19 mouse cellular contexts compared by ENCODE assay signal in genomic region chr3:111868620-111869019, GRCm38 (mm10).
DNase-seq lines count a peak whose midpoint lies in the region; ATAC-seq and TF ChIP-seq lines count a peak whose summit lies in the region.
"Had no signal": no experiment of that assay in that cellular context is flagged by ENCODE, and none has a peak within 500 bp of the region (broad histone marks: within the 10 kb centered on the region; RNA-seq: fewer than 3 reads in every experiment).

No protein-coding gene starts in this region.

- no peak overlapping the region for H3K4me3 ChIP-seq in forebrain, embryonic 11.5 days (ENCODE audit: low read depth, low read length)
- no peak overlapping the region for H3K4me3 ChIP-seq in forebrain, postnatal 0 days (ENCODE audit: low read depth, low read length)
- no peak overlapping the region for H3K4me3 ChIP-seq in heart, embryonic 11.5 days (ENCODE audit: low read depth, low read length)
- H3K4me3 ChIP-seq: embryonic facial prominence, embryonic 13.5 days; forebrain, embryonic 12.5 days; heart, embryonic 10.5 days; limb, embryonic 10.5 days had no signal

- no peak overlapping the region for H3K27ac ChIP-seq in forebrain, embryonic 11.5 days (ENCODE audit: low read depth, low read length)
- no peak overlapping the region for H3K27ac ChIP-seq in forebrain, postnatal 0 days (ENCODE audit: low read depth, low read length)
- no peak overlapping the region for H3K27ac ChIP-seq in heart, embryonic 11.5 days (ENCODE audit: low read depth, low read length)
- H3K27ac ChIP-seq: embryonic facial prominence, embryonic 13.5 days; forebrain, embryonic 12.5 days; heart, embryonic 10.5 days; limb, embryonic 10.5 days; macrophage had no signal

- no peak for DNase-seq in forebrain, embryonic 11.5 days (ENCODE audit: low spot score)
- no peak for DNase-seq in forebrain, postnatal 0 days
- peak; percentile 2 for DNase-seq in left cerebral cortex, postnatal 4 days
- no peak for DNase-seq in left cerebral cortex, postnatal 14 days (ENCODE audit: low spot score in 2 of 2)
- DNase-seq in 416B (ENCODE audit: low read depth), result peak; percentile 2
- DNase-seq in WW6 (ENCODE audit: low read depth, low spot score), result peak; percentile 9
- no peak for DNase-seq in layer of hippocampus, adult 18-20 months (ENCODE audit: low spot score in 2 of 2)
- DNase-seq: cerebellum, adult 2 months; gastrocnemius, postnatal 14 days; heart, postnatal 4 days; liver, postnatal 0 days; thymus, adult 2 months had no signal

- no peak overlapping the region for H3K9ac ChIP-seq in forebrain, embryonic 11.5 days (ENCODE audit: low read length)
- H3K9ac ChIP-seq in forebrain, postnatal 0 days, result no peak overlapping the region
- H3K9ac ChIP-seq in heart, embryonic 11.5 days (ENCODE audit: low read depth, low read length), result no peak overlapping the region
- H3K9ac ChIP-seq: embryonic facial prominence, embryonic 13.5 days; forebrain, embryonic 12.5 days; liver, postnatal 0 days had no signal

- H3K9me3 ChIP-seq in forebrain, embryonic 11.5 days (ENCODE audit: control insufficient read depth, low read length), result no peaks in the 10 kb centered on the region
- H3K9me3 ChIP-seq in forebrain, postnatal 0 days (ENCODE audit: low read length), result no peaks in the 10 kb centered on the region
- no peaks in the 10 kb centered on the region for H3K9me3 ChIP-seq in heart, embryonic 11.5 days (replicated peaks; ENCODE audit: control insufficient read depth, low read length)
- H3K9me3 ChIP-seq: embryonic facial prominence, embryonic 13.5 days; forebrain, embryonic 12.5 days; heart, embryonic 10.5 days; limb, embryonic 10.5 days had no signal

- intact Hi-C loops in left cerebral cortex, postnatal 4 days (cut with DNase I), result no loop called here
- intact Hi-C loops in left cerebral cortex, postnatal 14 days (cut with DNase I), result no loop called here

- H3K27me3 ChIP-seq in forebrain, embryonic 11.5 days (ENCODE audit: control insufficient read depth, insufficient read depth, low read length), result no peaks in the 10 kb centered on the region
- no peaks in the 10 kb centered on the region for H3K27me3 ChIP-seq in forebrain, postnatal 0 days (ENCODE audit: insufficient read depth, low read length)
- no peaks in the 10 kb centered on the region for H3K27me3 ChIP-seq in heart, embryonic 11.5 days (ENCODE audit: control insufficient read depth, insufficient read depth, low read length)
- H3K27me3 ChIP-seq: embryonic facial prominence, embryonic 13.5 days; forebrain, embryonic 12.5 days had no signal

- 58% methylated on average over 2 of the region's 2 CpGs for WGBS in forebrain, embryonic 11.5 days
- 58% methylated on average over 2 of the region's 2 CpGs for WGBS in forebrain, postnatal 0 days
- WGBS in heart, embryonic 11.5 days (ENCODE audit: insufficient replicate concordance), result 41% methylated on average over 2 of the region's 2 CpGs

- H3K36me3 ChIP-seq in forebrain, embryonic 11.5 days (ENCODE audit: control insufficient read depth, insufficient read depth, low read length), result no peaks in the 10 kb centered on the region
- no peaks in the 10 kb centered on the region for H3K36me3 ChIP-seq in forebrain, postnatal 0 days (ENCODE audit: insufficient read depth)
- H3K36me3 ChIP-seq in heart, embryonic 11.5 days (ENCODE audit: control insufficient read depth, insufficient read depth, low read length), result no peaks in the 10 kb centered on the region
- H3K36me3 ChIP-seq: embryonic facial prominence, embryonic 13.5 days; forebrain, embryonic 12.5 days; heart, embryonic 10.5 days; limb, embryonic 10.5 days had no signal

- no peak overlapping the region for H3K4me2 ChIP-seq in forebrain, embryonic 11.5 days (ENCODE audit: low read depth, low read length, severe bottlenecking)
- H3K4me2 ChIP-seq in forebrain, postnatal 0 days (ENCODE audit: low read depth), result no peak overlapping the region
- no peak overlapping the region for H3K4me2 ChIP-seq in heart, embryonic 11.5 days
- H3K4me2 ChIP-seq: embryonic facial prominence, embryonic 13.5 days; forebrain, embryonic 12.5 days had no signal

- ATAC-seq in forebrain, embryonic 11.5 days (replicated peaks; ENCODE audit: low FRiP score), result 0 out of 2 replicates have a peak, but pooled peaks have one; percentile 42
- ATAC-seq in forebrain, postnatal 0 days, result no peak
- no peak for ATAC-seq in heart, embryonic 11.5 days (replicated peaks; ENCODE audit: insufficient number of reproducible peaks, low FRiP score, low TSS enrichment)
- ATAC-seq: intestine, embryonic 16.5 days; liver, postnatal 0 days had no signal

- TF ChIP-seq CTCF in forebrain, postnatal 0 days (IDR thresholded peaks at IDR 0.05; ENCODE audit: low read depth), result no peak

- no peaks in the 10 kb centered on the region for H3K4me1 ChIP-seq in forebrain, embryonic 11.5 days (replicated peaks; ENCODE audit: control insufficient read depth, insufficient read depth, low read length)
- no peaks in the 10 kb centered on the region for H3K4me1 ChIP-seq in forebrain, postnatal 0 days (ENCODE audit: insufficient read depth)
- no peaks in the 10 kb centered on the region for H3K4me1 ChIP-seq in heart, embryonic 11.5 days (ENCODE audit: control insufficient read depth, insufficient read depth, low read length)
- H3K4me1 ChIP-seq: embryonic facial prominence, embryonic 13.5 days; forebrain, embryonic 12.5 days; heart, embryonic 10.5 days; limb, embryonic 10.5 days had no signal

Comparison
In these comparisons a context has a peak if more than half of its experiments do, and no peak if none do; other contexts are left out.
1. DNase-seq: peak in left cerebral cortex, postnatal 4 days (single experiment), 416B (single experiment) and WW6 (single experiment); none in forebrain, embryonic 11.5 days (single experiment), forebrain, postnatal 0 days (single experiment), left cerebral cortex, postnatal 14 days (0 of 2) and layer of hippocampus, adult 18-20 months (0 of 2).